Mouse (Mus musculus) urinary bladder, adult 2 months (tissue): ENCODE data around the gene Polm. TPM values are rescaled to one million over a fixed set of nuclear protein-coding genes. Genes with fewer than 3 reads are reported as not detected.

Experiments
- DNase-seq: peaks from one replicate; pipeline ENCODE4 v3.0.0; 2022; ENCODE audit warnings: low spot score
- polyA plus RNA-seq: library from polyadenylated mRNA; depleted of rRNA; stranded (reverse); fragments of >200 nt; gene quantifications from 2 replicates; pipeline ENCODE4 v1.2.3, GENCODE M21; 2012; rRNA removed

Gene Polm
- polyA plus RNA-seq = 28.0 and 30.4 TPM in 2 replicates

GRCm38 (mm10) chr11:5837251-5838246 lies at the start of gene Polm:
Polm (minus strand) TSS chr11:5838016.
- DNase-seq = peak; percentile 70

- DNase-seq = no peak
These were observed 49.4 kb upstream of the Polm start for GRCm38 (mm10) chr11:5887250-5887649.

- DNase-seq = no peak
These were observed 48.4 kb upstream of the Polm start for GRCm38 (mm10) chr11:5886187-5886586.

GRCm38 (mm10) chr11:5882518-5882917 lies 44.7 kb upstream of the Polm start:
- DNase-seq = no peak

- DNase-seq = no peak
These were observed 42.1 kb upstream of the Polm start for GRCm38 (mm10) chr11:5879905-5880304.

GRCm38 (mm10) chr11:5878661-5879060 lies 40.8 kb upstream of the Polm start:
- DNase-seq = no peak

- peak; percentile 88 for DNase-seq
These were observed 40.2 kb upstream of the Polm start, which contains the start of gene Pold2 for GRCm38 (mm10) chr11:5877921-5878526. Pold2 (minus strand) TSS chr11:5878292.

GRCm38 (mm10) chr11:5877421-5877820 lies 39.6 kb upstream of the Polm start:
- DNase-seq = no peak

- DNase-seq = no peak
These were observed 35.4 kb upstream of the Polm start for GRCm38 (mm10) chr11:5873192-5873591.

GRCm38 (mm10) chr11:5872707-5873106 lies 34.9 kb upstream of the Polm start:
- DNase-seq = no peak

GRCm38 (mm10) chr11:5870069-5870468 lies 32.3 kb upstream of the Polm start:
- DNase-seq = no peak

GRCm38 (mm10) chr11:5869331-5869730 lies 31.5 kb upstream of the Polm start:
- DNase-seq = no peak

GRCm38 (mm10) chr11:5868324-5868723 lies 30.5 kb upstream of the Polm start:
- no peak for DNase-seq

GRCm38 (mm10) chr11:5867196-5867595 lies 29.4 kb upstream of the Polm start:
- no peak for DNase-seq

GRCm38 (mm10) chr11:5862394-5863105 lies 24.7 kb upstream of the Polm start:
- no peak for DNase-seq

- no peak for DNase-seq
These were observed 24.0 kb upstream of the Polm start, which contains the start of gene Aebp1 for GRCm38 (mm10) chr11:5861678-5862393. Aebp1 (plus strand) TSS chr11:5861947.

GRCm38 (mm10) chr11:5860639-5861038 lies 22.8 kb upstream of the Polm start:
- DNase-seq = no peak

- no peak for DNase-seq
These were observed 22.2 kb upstream of the Polm start for GRCm38 (mm10) chr11:5859883-5860550.

- DNase-seq = no peak
These were observed 20.9 kb upstream of the Polm start for GRCm38 (mm10) chr11:5858723-5859122.

GRCm38 (mm10) chr11:5856479-5857130 lies 18.8 kb upstream of the Polm start:
- DNase-seq = no peak
